Mouse (Mus musculus) erythroblast, embryonic 14.5 days (primary cell): ENCODE data around the gene Gm5617.

Experiments used
- GATA1 ChIP-seq: IDR thresholded peaks from 2 replicates; pipeline ENCODE4 v1.6.1; 2012; ENCODE audit warnings: low read length, inconsistent platforms, mixed read lengths
- TAL1 ChIP-seq: IDR thresholded peaks from 3 replicates; pipeline ENCODE4 v1.6.1; 2012; ENCODE audit warnings: low read length, inconsistent platforms, mixed read lengths

DNA sequence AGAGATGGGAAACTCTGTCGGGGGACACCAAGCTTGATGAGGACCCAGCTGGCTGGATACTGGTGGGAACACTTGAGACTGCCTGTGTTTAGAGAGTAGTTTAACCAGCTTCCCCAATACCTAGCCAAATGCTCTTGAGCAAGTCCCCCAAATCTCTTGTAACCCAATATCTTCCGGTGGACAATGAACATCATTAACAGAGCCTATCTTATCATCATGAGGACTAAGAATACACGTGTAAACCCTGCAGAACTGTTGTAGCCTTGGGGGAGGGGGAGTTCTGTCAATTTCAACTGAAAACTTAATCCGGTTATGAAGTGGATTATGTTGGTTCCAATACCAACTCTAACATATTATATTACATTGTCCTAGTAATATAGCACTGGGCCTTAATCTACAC is 16.4 kb upstream of the Gm5617 start:
- no peak for TF ChIP-seq GATA1
- no peak for TF ChIP-seq TAL1
